Mouse (Mus musculus) fibroblast of lung, adult 2 months (primary cell): ENCODE measurements around the gene Abo.

Experiments
- DNase-seq: peaks from one replicate; pipeline ENCODE4 v3.0.0-alpha.2; 2011; ENCODE audit warnings: low read depth

Gene Abo

DNA sequence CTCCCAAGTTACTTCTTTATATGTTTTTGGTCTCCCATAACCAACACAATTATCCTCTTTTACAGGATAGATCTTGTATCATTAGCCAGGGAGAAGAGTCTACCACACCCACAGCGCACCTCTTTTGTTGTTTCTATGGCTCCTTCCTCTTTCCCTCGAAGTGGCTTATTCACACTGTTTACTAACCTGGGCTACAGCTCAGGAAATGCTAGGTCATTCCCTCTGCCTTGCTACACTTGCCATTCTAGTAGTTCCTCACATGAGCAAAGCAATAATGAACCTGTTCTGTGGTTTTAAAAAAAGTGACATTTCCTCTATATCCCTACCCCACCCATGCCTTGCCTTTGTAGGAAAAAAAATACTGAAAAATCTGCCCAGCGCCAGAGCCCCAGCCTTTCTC lies 1.9 kb downstream of the Abo start:
- DNase-seq, result no peak

- DNase-seq, result peak; percentile 4
Measured at GRCm38 (mm10) chr2:26847706-26848105, 17.1 kb downstream of the Abo start.

DNA sequence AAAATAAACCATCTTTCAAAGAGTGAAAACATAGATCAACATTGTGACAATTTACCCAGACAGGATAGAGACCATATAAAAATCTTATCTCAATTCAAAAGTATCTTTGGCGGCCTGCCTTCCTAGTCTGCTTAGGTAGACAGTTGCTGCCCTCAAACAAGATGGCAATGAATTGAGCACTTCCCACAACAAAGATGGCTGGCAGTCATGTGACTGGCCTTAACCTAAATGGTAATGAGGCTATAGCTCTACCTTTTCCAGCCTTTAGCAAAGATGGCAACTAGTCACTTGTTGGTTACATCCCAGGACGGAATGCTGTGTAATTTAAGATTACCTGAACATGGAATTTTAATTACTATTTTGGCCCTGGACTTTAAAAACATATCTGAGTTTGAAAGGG lies 32.3 kb downstream of the Abo start:
- no peak for DNase-seq

DNA sequence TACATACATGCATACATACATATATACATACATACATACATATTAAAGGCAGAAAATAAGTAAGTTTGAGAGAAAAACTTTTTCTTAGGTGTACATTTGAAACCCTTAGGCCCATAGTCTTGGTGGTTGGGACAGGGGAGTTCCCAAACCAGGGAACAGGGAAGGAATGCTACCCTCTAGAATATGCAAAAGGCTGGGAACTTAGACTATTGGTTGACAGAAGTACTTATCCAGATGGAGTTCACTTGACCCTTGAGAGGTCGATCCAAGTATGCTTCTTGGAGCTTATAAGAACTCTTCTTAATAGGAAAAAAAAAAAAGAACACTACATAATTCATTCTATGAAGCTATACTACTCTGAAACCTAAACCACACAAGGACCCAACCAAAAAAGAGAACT lies 36.7 kb downstream of the Abo start:
- no peak for DNase-seq

- no peak for DNase-seq
Measured at GRCm38 (mm10) chr2:26827261-26827975, 37.4 kb downstream of the Abo start.
